Mouse (Mus musculus) spleen, adult 2 months (tissue): ENCODE measurements around the gene Gm20388.

ENCODE experiments used
- CTCF ChIP-seq: fragments of 200-500 bp; IDR thresholded peaks from 2 replicates; pipeline ENCODE4 v1.5.1; 2011; ENCODE audit warnings: mild to moderate bottlenecking, inconsistent platforms; ENCODE audit not compliant: insufficient read depth, insufficient read length, insufficient replicate concordance; ENCODE audit errors: extremely low read depth
- POLR2A ChIP-seq: fragments of 200-500 bp; IDR thresholded peaks from 2 replicates; pipeline ENCODE4 v1.6.1; 2011; ENCODE audit warnings: low read depth, low read length, inconsistent platforms

DNA sequence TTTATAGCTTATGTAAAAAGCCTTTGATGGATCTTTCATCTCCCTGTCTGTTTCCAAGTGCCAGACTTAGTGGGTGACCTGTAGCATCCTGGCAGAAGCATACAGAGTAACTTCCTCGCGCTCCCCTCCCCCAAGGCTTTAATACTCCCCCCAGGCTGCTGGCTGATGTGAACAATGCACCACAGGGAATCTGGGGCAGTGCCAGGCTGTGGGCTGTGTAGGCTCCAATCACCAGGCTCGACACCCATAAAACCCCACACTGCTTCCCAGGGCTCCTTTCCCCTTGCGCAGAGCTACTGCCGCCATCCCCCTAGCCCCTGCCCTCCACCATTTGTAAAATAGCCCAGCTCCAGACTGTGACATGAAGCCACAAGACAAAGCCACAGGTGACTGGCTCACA is 257.2 kb downstream of the Gm20388 start:
- no peak for TF ChIP-seq CTCF
- no peak for TF ChIP-seq POLR2A
